Mouse (Mus musculus): Measurements from ENCODE around the gene En2.

- no peak for TF ChIP-seq CTCF (IDR thresholded peaks at IDR 0.05)
- TF ChIP-seq EP300 (IDR thresholded peaks at IDR 0.05; ENCODE audit: insufficient read depth, low read depth, low read length): no peak
Observed at GRCm38 (mm10) chr5:28172921-28173670, 7.6 kb downstream of the En2 start.
